Comparison of ENCODE assay signal across 13 mouse cellular contexts in genomic region chr15:77219571-77219970, GRCm38 (mm10).
DNase-seq lines count a peak whose midpoint lies in the region; ATAC-seq and TF ChIP-seq lines count a peak whose summit lies in the region.
"Had no signal": no experiment of that assay in that cellular context is flagged by ENCODE, and none has a peak within 500 bp of the region (broad histone marks: within the 10 kb centered on the region; RNA-seq: fewer than 3 reads in every experiment).

No protein-coding gene starts in this region.

- no peak for DNase-seq in embryonic facial prominence, embryonic 10.5 days (ENCODE audit: low spot score)
- no peak for DNase-seq in heart, postnatal 0 days (ENCODE audit: low spot score)
- DNase-seq in heart, postnatal 36 days = no peak
- peak; percentile 65 for DNase-seq in 3T3-L1 (ENCODE audit: low read depth, low spot score)
- no peak for DNase-seq in embryo, embryonic 10 days (ENCODE audit: low spot score)
- DNase-seq in right cerebral cortex, adult 18-20 months = no peak
- DNase-seq: right cerebral cortex, postnatal 4 days; thymus, adult 18-20 months had no signal

- 39% methylated on average over 1 of the region's 1 CpGs for WGBS in embryonic facial prominence, embryonic 13.5 days
- 69% methylated on average over 1 of the region's 1 CpGs for WGBS in embryonic facial prominence, embryonic 10.5 days
- 32% methylated on average over 1 of the region's 1 CpGs for WGBS in heart, postnatal 0 days

- no peak overlapping the region for H3K4me3 ChIP-seq in embryonic facial prominence, embryonic 13.5 days
- no peak overlapping the region for H3K4me3 ChIP-seq in embryonic facial prominence, embryonic 10.5 days
- H3K4me3 ChIP-seq in heart, postnatal 0 days (ENCODE audit: low read depth, low read length) = no peak overlapping the region
- H3K4me3 ChIP-seq in brown adipose tissue, adult 24 weeks (ENCODE audit: insufficient read depth, low read depth, low read length) = no peak overlapping the region
- H3K4me3 ChIP-seq: limb, embryonic 13.5 days; midbrain, embryonic 13.5 days had no signal

- intact Hi-C loops in heart, postnatal 36 days (cut with DNase I) = loop anchor here (5.0 kb wide), 2 partner anchors 192 to 247 kb away; no protein-coding TSS in a partner anchor

- H3K4me2 ChIP-seq in embryonic facial prominence, embryonic 13.5 days = no peak overlapping the region
- no peak overlapping the region for H3K4me2 ChIP-seq in heart, postnatal 0 days (ENCODE audit: low read depth, low read length)
- H3K4me2 ChIP-seq: limb, embryonic 13.5 days; midbrain, embryonic 13.5 days had no signal

- H3K4me1 ChIP-seq in embryonic facial prominence, embryonic 13.5 days = peaks cover 60% of the 10 kb centered on the region
- peaks cover 60% of the 10 kb centered on the region for H3K4me1 ChIP-seq in embryonic facial prominence, embryonic 10.5 days
- peaks cover 35% of the 10 kb centered on the region for H3K4me1 ChIP-seq in heart, postnatal 0 days (ENCODE audit: control insufficient read depth, insufficient read depth)
- peaks cover 17% of the 10 kb centered on the region for H3K4me1 ChIP-seq in brown adipose tissue, adult 24 weeks (ENCODE audit: control insufficient read depth, insufficient read depth, insufficient read length, low read length)

- no peaks in the 10 kb centered on the region for H3K9me3 ChIP-seq in embryonic facial prominence, embryonic 13.5 days
- no peaks in the 10 kb centered on the region for H3K9me3 ChIP-seq in embryonic facial prominence, embryonic 10.5 days
- H3K9me3 ChIP-seq in heart, postnatal 0 days (replicated peaks; ENCODE audit: control insufficient read depth, low read length) = no peaks in the 10 kb centered on the region
- H3K9me3 ChIP-seq: limb, embryonic 13.5 days; midbrain, embryonic 13.5 days had no signal

- no peak for TF ChIP-seq EP300 in heart, postnatal 0 days (IDR thresholded peaks at IDR 0.05; ENCODE audit: low read depth)

- no peak for TF ChIP-seq CTCF in heart, postnatal 0 days (IDR thresholded peaks at IDR 0.05; ENCODE audit: low read depth)

- 0 out of 2 replicates have a peak overlapping the region, but pooled peaks have one; percentile 22 for H3K27ac ChIP-seq in embryonic facial prominence, embryonic 13.5 days
- H3K27ac ChIP-seq in embryonic facial prominence, embryonic 10.5 days (replicated peaks) = no peak overlapping the region
- H3K27ac ChIP-seq in heart, postnatal 0 days (ENCODE audit: low read depth) = peak overlapping the region; percentile 50; the same call in 1 of the 2 replicates
- H3K27ac ChIP-seq in brown adipose tissue, adult 24 weeks (replicated peaks; ENCODE audit: low read depth, low read length) = peak overlapping the region; percentile 81
- H3K27ac ChIP-seq: limb, embryonic 13.5 days; midbrain, embryonic 13.5 days had no signal

- H3K36me3 ChIP-seq in embryonic facial prominence, embryonic 13.5 days = no peaks in the 10 kb centered on the region
- H3K36me3 ChIP-seq in embryonic facial prominence, embryonic 10.5 days (replicated peaks) = peaks cover 4% of the 10 kb centered on the region; the same call in 1 of the 2 replicates
- 0 out of 2 replicates have a peak, but pooled peaks cover 3% of the 10 kb centered on the region for H3K36me3 ChIP-seq in heart, postnatal 0 days (replicated peaks; ENCODE audit: control insufficient read depth, insufficient read depth, low read length)
- H3K36me3 ChIP-seq: limb, embryonic 13.5 days; midbrain, embryonic 13.5 days had no signal

- H3K9ac ChIP-seq in embryonic facial prominence, embryonic 13.5 days = no peak overlapping the region
- no peak overlapping the region for H3K9ac ChIP-seq in heart, postnatal 0 days (replicated peaks; ENCODE audit: low read depth, low read length)
- H3K9ac ChIP-seq: limb, embryonic 13.5 days; midbrain, embryonic 13.5 days had no signal

- H3K27me3 ChIP-seq in embryonic facial prominence, embryonic 13.5 days = no peaks in the 10 kb centered on the region
- no peaks in the 10 kb centered on the region for H3K27me3 ChIP-seq in embryonic facial prominence, embryonic 10.5 days (replicated peaks; ENCODE audit: low read depth, poor library complexity, severe bottlenecking)
- no peaks in the 10 kb centered on the region for H3K27me3 ChIP-seq in heart, postnatal 0 days (ENCODE audit: control insufficient read depth, insufficient read depth, low read length)
- H3K27me3 ChIP-seq: limb, embryonic 13.5 days; midbrain, embryonic 13.5 days had no signal

- no peak for ATAC-seq in embryonic facial prominence, embryonic 13.5 days (ENCODE audit: insufficient number of reproducible peaks, insufficient read depth, low FRiP score, low TSS enrichment, low read depth)
- no peak for ATAC-seq in heart, postnatal 0 days (ENCODE audit: insufficient read depth, low read depth)
- ATAC-seq: forebrain, embryonic 14.5 days; midbrain, embryonic 13.5 days had no signal
